Mouse (Mus musculus): Measurements from ENCODE around the gene Naip6. TPM values are rescaled to one million over a fixed set of nuclear protein-coding genes. Genes with fewer than 3 reads are reported as not detected.

The Naip6 gene
- polyA plus RNA-seq, 1 experiment from 2014 or later, result 0.14 TPM

Other genes with a start within 250 kb of the Naip6 start
- gene Bdp1, start 213.6 kb downstream of the Naip6 start, polyA plus RNA-seq (2014; fragmentation: Nextera tagmentation; extraction: Ambion mirVana), result 15.4 and 22.6 TPM in 2 replicates
- 118 and 128 TPM in 2 replicates for gene Serf1, start 209.7 kb downstream of the Naip6 start, polyA plus RNA-seq (2014; fragmentation: Nextera tagmentation; extraction: Ambion mirVana)
- 41.7 and 44.0 TPM in 2 replicates for gene Smn1, start 192.8 kb downstream of the Naip6 start, polyA plus RNA-seq (2014; fragmentation: Nextera tagmentation; extraction: Ambion mirVana)
- 0.11 and 0.15 TPM in 2 replicates for gene Naip2, start 115.6 kb downstream of the Naip6 start, polyA plus RNA-seq (2014; fragmentation: Nextera tagmentation; extraction: Ambion mirVana)
- 0.11 and 0.13 TPM in 2 replicates for gene Naip5, start 71.4 kb downstream of the Naip6 start, polyA plus RNA-seq (2014; fragmentation: Nextera tagmentation; extraction: Ambion mirVana)
- gene Naip1, start 135.2 kb upstream of the Naip6 start, polyA plus RNA-seq (2014; fragmentation: Nextera tagmentation; extraction: Ambion mirVana), result not detected in 2 replicates
- 51.4 and 54.9 TPM in 2 replicates for gene Gtf2h2, start 174.9 kb upstream of the Naip6 start, polyA plus RNA-seq (2014; fragmentation: Nextera tagmentation; extraction: Ambion mirVana)
- 1.5 and 1.7 TPM in 2 replicates for gene Ocln, start 235.0 kb upstream of the Naip6 start, polyA plus RNA-seq (2014; fragmentation: Nextera tagmentation; extraction: Ambion mirVana)

All from heart, embryonic 11.5 days (tissue).